Mouse (Mus musculus) bone marrow macrophage, adult 2 months (primary cell): ENCODE data around the gene Abca4.

ENCODE experiments used
- CTCF ChIP-seq: IDR thresholded peaks from 2 replicates; pipeline ENCODE4 v1.5.1; 2012; ENCODE audit warnings: low read depth, mild to moderate bottlenecking, low read length, moderate library complexity
- POLR2A ChIP-seq: IDR thresholded peaks from 2 replicates; pipeline ENCODE4 v1.6.1; 2012; ENCODE audit warnings: mild to moderate bottlenecking, low read depth, low read length, borderline replicate concordance

GRCm38 (mm10) chr3:122103864-122104808, 59.9 kb downstream of the Abca4 start:
- TF ChIP-seq CTCF (peak; percentile 83), POLR2A (no peak)
